Mouse (Mus musculus) forebrain, embryonic 11.5 days (tissue): ENCODE data around the gene 4930415L06Rik. TPM values are rescaled to one million over a fixed set of nuclear protein-coding genes. Genes with fewer than 3 reads are reported as not detected.

Source experiments
- ATAC-seq: fragments of 200-750 bp; cut with Nextera tagmentation; replicated peaks from 2 replicates; pipeline ENCODE4 v1.8.0; 2017; ENCODE audit warnings: moderate TSS enrichment; ENCODE audit not compliant: low FRiP score
- DNase-seq: peaks from one replicate; pipeline ENCODE4 v3.0.0-alpha.2; 2017; ENCODE audit warnings: low spot score
- H3K27ac ChIP-seq: fragments of 300-500 bp; sonication (generic); 2 replicates; pipeline ENCODE4 v1.5.1; 2014; ENCODE audit warnings: low read depth, low read length
- H3K27me3 ChIP-seq: fragments of 300-500 bp; sonication (generic); 2 replicates; pipeline ENCODE4 v1.6.1; 2014; ENCODE audit warnings: mild to moderate bottlenecking, low read length, mixed read lengths; ENCODE audit not compliant: control insufficient read depth, insufficient read depth
- H3K36me3 ChIP-seq: fragments of 300-500 bp; sonication (generic); 2 replicates; pipeline ENCODE4 v1.6.1; 2014; ENCODE audit warnings: mild to moderate bottlenecking, low read length, moderate library complexity, mixed read lengths; ENCODE audit not compliant: control insufficient read depth, insufficient read depth
- H3K4me1 ChIP-seq: fragments of 300-500 bp; sonication (generic); replicated peaks from 2 replicates; pipeline ENCODE4 v1.6.1; 2014; ENCODE audit warnings: low read length, mixed read lengths; ENCODE audit not compliant: control insufficient read depth, insufficient read depth
- H3K4me2 ChIP-seq: fragments of 300-500 bp; sonication (generic); 2 replicates; pipeline ENCODE4 v1.6.1; 2014; ENCODE audit warnings: low read depth, mild to moderate bottlenecking, low read length, moderate library complexity, mixed read lengths; ENCODE audit not compliant: severe bottlenecking
- H3K4me3 ChIP-seq: fragments of 300-500 bp; sonication (generic); 2 replicates; pipeline ENCODE4 v1.5.1; 2014; ENCODE audit warnings: low read depth, low read length
- H3K9ac ChIP-seq: fragments of 300-500 bp; sonication (generic); 2 replicates; pipeline ENCODE4 v1.6.1; 2014; ENCODE audit warnings: low read length
- H3K9me3 ChIP-seq: fragments of 300-500 bp; sonication (generic); 2 replicates; pipeline ENCODE4 v1.6.1; 2016; ENCODE audit warnings: low read length, mixed read lengths; ENCODE audit not compliant: control insufficient read depth
- WGBS: fragments of 180-500 bp; shearing (Covaris S2); extraction: QIAGEN DNeasy Blood & Tissue Kit; methylation state at CpG from one replicate; pipeline ENCODE4 v1.1.7; 2014; 5-methylcytosine and 5-hydroxymethylcytosine counted together
- polyA plus RNA-seq: library from polyadenylated mRNA; unstranded; fragments of >200 nt; fragmentation: Nextera tagmentation; extraction: Ambion mirVana; gene quantifications from 2 replicates; pipeline ENCODE4 v1.2.1, GENCODE M21; 2014

The 4930415L06Rik gene
- polyA plus RNA-seq = not detected in 2 replicates

GRCm38 (mm10) chrX:89932752-89933151 lies at the start of gene 4930415L06Rik:
4930415L06Rik (minus strand) TSS chrX:89932852.
- Histone ChIP-seq H3K9me3 (no peaks in the 10 kb centered on the region), H3K36me3 (no peaks in the 10 kb centered on the region), H3K4me3 (no peak within 1 kb of the TSS), H3K4me1 (no peaks in the 10 kb centered on the region), H3K27ac (no peak within 1 kb of the TSS), H3K27me3 (no peaks in the 10 kb centered on the region), H3K4me2 (no peak within 1 kb of the TSS), H3K9ac (no peak within 1 kb of the TSS)
- ATAC-seq (no peak), DNase-seq (no peak)
- 91% methylated on average over 5 of the region's 5 CpGs for WGBS

DNA sequence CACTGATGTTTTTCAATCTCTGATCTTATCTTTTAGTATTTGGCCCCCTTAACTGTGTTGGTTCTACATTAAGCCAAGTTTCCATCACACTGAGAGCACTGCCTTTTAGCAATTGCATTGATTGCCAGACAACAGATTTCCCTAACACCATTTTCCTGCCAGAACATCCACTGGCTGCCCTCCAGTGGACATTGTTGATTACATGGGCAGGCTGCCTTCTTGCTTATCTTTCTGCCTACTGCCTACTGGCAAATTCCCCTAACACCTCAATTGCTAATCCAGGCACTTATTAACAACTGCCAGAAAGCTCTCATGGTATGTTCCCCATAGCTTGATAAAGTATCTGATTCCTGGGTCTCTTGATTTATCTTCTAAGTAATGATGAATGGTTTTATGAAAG lies 46.0 kb upstream of the 4930415L06Rik start:
- Histone ChIP-seq H3K27ac (no peak overlapping the region), H3K27me3 (no peaks in the 10 kb centered on the region), H3K4me3 (no peak overlapping the region), H3K9me3 (no peaks in the 10 kb centered on the region), H3K4me1 (no peaks in the 10 kb centered on the region), H3K9ac (no peak overlapping the region), H3K4me2 (no peak overlapping the region), H3K36me3 (no peaks in the 10 kb centered on the region)
- ATAC-seq (no peak), DNase-seq (no peak)

DNA sequence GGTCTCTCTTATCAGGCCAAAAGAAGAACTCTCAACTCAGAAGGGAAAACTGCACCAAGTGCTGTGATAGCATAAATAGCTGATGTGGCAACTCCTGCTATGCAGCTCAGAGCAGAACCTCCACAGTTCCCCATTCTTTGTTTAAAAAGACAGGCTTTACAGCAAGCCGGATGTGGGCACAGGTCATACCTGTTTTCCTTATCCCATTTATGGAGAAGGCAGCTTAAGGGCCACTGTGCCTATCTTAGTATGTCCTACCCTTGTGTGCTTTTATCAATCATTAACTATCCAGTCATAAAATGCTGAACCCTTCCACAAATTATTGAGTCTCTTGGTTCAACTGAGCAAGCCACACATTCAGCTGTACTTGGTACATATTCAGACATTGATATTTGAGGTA lies 27.8 kb downstream of the 4930415L06Rik start:
- DNase-seq (no peak), ATAC-seq (no peak)
- WGBS = 96% methylated on average over 1 of the region's 1 CpGs

More for the DNA sequence above, 27.8 kb downstream of the 4930415L06Rik start:
- H3K27me3 ChIP-seq = no peaks in the 10 kb centered on the region
- H3K9ac ChIP-seq = no peak overlapping the region
- no peak overlapping the region for H3K27ac ChIP-seq
- H3K4me1 ChIP-seq = no peaks in the 10 kb centered on the region
- no peak overlapping the region for H3K4me2 ChIP-seq
- no peaks in the 10 kb centered on the region for H3K9me3 ChIP-seq
- H3K4me3 ChIP-seq = no peak overlapping the region
- H3K36me3 ChIP-seq = no peaks in the 10 kb centered on the region

Other genes with a start within 250 kb of the 4930415L06Rik start
- not detected in 2 replicates for gene 4932429P05Rik, start 180.6 kb downstream of the 4930415L06Rik start, polyA plus RNA-seq